Mouse (Mus musculus) forebrain, postnatal 0 days (tissue): ENCODE data around the gene Chmp5. TPM values are rescaled to one million over a fixed set of nuclear protein-coding genes. Genes with fewer than 3 reads are reported as not detected.

Experiments
- ATAC-seq: fragments of 200-750 bp; cut with Nextera tagmentation; 2 replicates; pipeline ENCODE4 v1.8.0; 2017; ENCODE audit warnings: mild to moderate bottlenecking, moderate library complexity
- DNase-seq: peaks from one replicate; pipeline ENCODE4 v3.0.0-alpha.2; 2015
- H3K27ac ChIP-seq: fragments of 300-500 bp; sonication (generic); 2 replicates; pipeline ENCODE4 v1.5.1; 2014; ENCODE audit warnings: low read depth, mild to moderate bottlenecking, antibody characterized with exemption, low read length, moderate library complexity, mixed read lengths
- H3K27me3 ChIP-seq: fragments of 300-500 bp; sonication (generic); 2 replicates; pipeline ENCODE4 v1.6.1; 2014; ENCODE audit warnings: mild to moderate bottlenecking, low read length, mixed read lengths; ENCODE audit not compliant: insufficient read depth
- H3K36me3 ChIP-seq: fragments of 300-500 bp; sonication (generic); 2 replicates; pipeline ENCODE4 v1.6.1; 2014; ENCODE audit warnings: mild to moderate bottlenecking, moderate library complexity; ENCODE audit not compliant: insufficient read depth
- H3K4me1 ChIP-seq: fragments of 300-500 bp; sonication (generic); 2 replicates; pipeline ENCODE4 v1.6.1; 2014; ENCODE audit warnings: antibody characterized with exemption; ENCODE audit not compliant: insufficient read depth
- H3K4me2 ChIP-seq: fragments of 300-500 bp; sonication (generic); 2 replicates; pipeline ENCODE4 v1.6.1; 2014; ENCODE audit warnings: low read depth, mild to moderate bottlenecking, moderate library complexity
- H3K4me3 ChIP-seq: fragments of 300-500 bp; sonication (generic); 2 replicates; pipeline ENCODE4 v1.5.1; 2014; ENCODE audit warnings: low read depth, low read length, mixed read lengths
- H3K9ac ChIP-seq: fragments of 300-500 bp; sonication (generic); 2 replicates; pipeline ENCODE4 v1.6.1; 2014; ENCODE audit warnings: mild to moderate bottlenecking
- H3K9me3 ChIP-seq: fragments of 300-500 bp; sonication (generic); 2 replicates; pipeline ENCODE4 v1.6.1; 2016; ENCODE audit warnings: low read length
- CTCF ChIP-seq: sonication (generic); IDR thresholded peaks from 2 replicates; pipeline ENCODE4 v1.5.1; 2016; ENCODE audit warnings: antibody characterized with exemption, control low read depth, low read depth
- WGBS: fragments of 180-500 bp; shearing (Covaris S2); extraction: QIAGEN DNeasy Blood & Tissue Kit; methylation state at CpG from one replicate; pipeline ENCODE4 v1.1.7; 2014; 5-methylcytosine and 5-hydroxymethylcytosine counted together
- polyA plus RNA-seq: library from polyadenylated mRNA; unstranded; fragments of >200 nt; fragmentation: Nextera tagmentation; extraction: Ambion mirVana; gene quantifications from 2 replicates; pipeline ENCODE4 v1.2.1, GENCODE M21; 2015
- total RNA-seq: library from RNA; depleted of rRNA; stranded (reverse); fragments of >200 nt; gene quantifications from 2 replicates; pipeline ENCODE4 v1.2.3, GENCODE M21; 2014

The Chmp5 gene
- total and polyA plus RNA-seq, 2 experiments from 2014 or later: 94.8 to 146 TPM

GRCm38 (mm10) chr4:40970592-40970841, 22.3 kb downstream of the Chmp5 start:
- Histone ChIP-seq H3K4me1 (peaks cover 10% of the 10 kb centered on the region; the same call in 1 of the 2 replicates), H3K4me3 (peak overlapping the region; percentile 95), H3K9ac (peak overlapping the region; percentile 89), H3K27ac (peak overlapping the region; percentile 95), H3K9me3 (no peaks in the 10 kb centered on the region), H3K27me3 (no peaks in the 10 kb centered on the region), H3K36me3 (peaks cover 24% of the 10 kb centered on the region), H3K4me2 (peak overlapping the region; percentile 66)
- DNase-seq (no peak), ATAC-seq (peak; percentile 27; the same call in 1 of the 2 replicates)
- 0% methylated on average over 15 of the region's 16 CpGs for WGBS
- no peak for TF ChIP-seq CTCF

DNA sequence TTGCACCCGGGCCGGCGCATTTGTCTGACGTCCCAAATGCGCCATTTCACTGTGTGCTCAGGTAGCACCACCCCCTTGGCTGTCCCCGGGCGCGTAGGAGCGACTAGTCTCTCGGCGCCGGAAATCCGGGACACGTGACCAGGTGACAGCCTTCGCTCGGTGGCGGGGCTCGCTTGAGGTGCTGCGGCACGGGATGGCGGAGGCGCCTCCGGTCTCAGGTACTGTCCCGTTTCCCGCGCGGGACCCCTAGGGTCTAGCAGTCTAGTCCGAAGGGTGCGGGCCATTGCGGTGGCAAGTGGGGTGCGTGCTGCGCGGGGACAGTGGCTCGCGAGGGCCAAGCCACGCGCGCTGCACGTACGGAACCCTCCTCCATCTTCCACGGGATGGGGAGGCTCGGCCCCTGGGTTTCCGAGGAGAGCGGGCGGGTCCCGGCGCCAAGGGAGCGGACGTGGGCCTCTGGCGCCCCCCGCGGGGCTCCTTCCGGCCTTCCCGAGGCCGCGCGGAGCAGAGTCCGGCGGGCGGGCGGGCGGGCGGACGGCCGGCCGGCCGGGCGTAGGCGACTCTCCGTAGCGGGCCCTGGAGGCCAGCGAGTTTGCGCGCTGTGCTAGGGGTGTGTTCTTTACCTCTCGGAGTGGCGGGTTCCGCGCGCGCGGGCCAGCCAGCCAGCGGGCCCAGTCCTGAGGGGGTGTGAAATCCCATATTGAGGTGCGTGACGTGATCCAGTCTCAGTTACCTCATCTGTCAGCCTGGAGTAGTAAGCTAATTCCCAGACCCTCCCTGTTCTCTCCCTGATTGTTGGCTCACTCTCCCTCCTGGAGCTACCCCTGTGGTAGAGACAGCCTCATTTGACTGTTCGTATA, 22.9 kb downstream of the Chmp5 start, which contains the start of gene Nfx1:
Gene Nfx1 (plus strand): TSS at position 65 of the 860 bp plus-strand sequence.
- TF ChIP-seq CTCF: no peak
- peak; percentile 98 for ATAC-seq
- Histone ChIP-seq H3K4me2 (peak within 1 kb of the TSS; percentile 66), H3K36me3 (peaks cover 20% of the 10 kb centered on the region), H3K4me3 (peak within 1 kb of the TSS; percentile 95), H3K4me1 (peaks cover 10% of the 10 kb centered on the region; the same call in 1 of the 2 replicates), H3K27ac (peak within 1 kb of the TSS; percentile 95), H3K9ac (peak within 1 kb of the TSS; percentile 89), H3K9me3 (no peaks in the 10 kb centered on the region), H3K27me3 (no peaks in the 10 kb centered on the region)
- WGBS: under 1% methylated on average over 70 of the region's 85 CpGs
- peak; percentile 98 for DNase-seq

GRCm38 (mm10) chr4:40971744-40972143, 23.5 kb downstream of the Chmp5 start:
- H3K27ac ChIP-seq: peak overlapping the region; percentile 95; the same call in 1 of the 2 replicates
- DNase-seq (peak; percentile 58), ATAC-seq (no peak)
- H3K27me3 ChIP-seq: no peaks in the 10 kb centered on the region
- 27% methylated on average over 13 of the region's 13 CpGs for WGBS
- H3K4me1 ChIP-seq: peaks cover 10% of the 10 kb centered on the region; the same call in 1 of the 2 replicates
- no peaks in the 10 kb centered on the region for H3K9me3 ChIP-seq
- H3K4me3 ChIP-seq: peak overlapping the region; percentile 95
- peak; percentile 76 for TF ChIP-seq CTCF
- H3K9ac ChIP-seq: peak overlapping the region; percentile 89
- H3K36me3 ChIP-seq: peaks cover 17% of the 10 kb centered on the region
- peak overlapping the region; percentile 66 for H3K4me2 ChIP-seq

GRCm38 (mm10) chr4:40974011-40974410, 25.8 kb downstream of the Chmp5 start:
- 94% methylated on average over 1 of the region's 1 CpGs for WGBS
- no peak for TF ChIP-seq CTCF
- no peaks in the 10 kb centered on the region for H3K9me3 ChIP-seq
- H3K27me3 ChIP-seq: no peaks in the 10 kb centered on the region
- DNase-seq (no peak), ATAC-seq (no peak)
- H3K36me3 ChIP-seq: peaks cover 21% of the 10 kb centered on the region
- no peak overlapping the region for H3K9ac ChIP-seq
- H3K4me3 ChIP-seq: no peak overlapping the region
- H3K27ac ChIP-seq: no peak overlapping the region
- no peak overlapping the region for H3K4me2 ChIP-seq
- peaks cover 10% of the 10 kb centered on the region; the same call in 1 of the 2 replicates for H3K4me1 ChIP-seq

DNA sequence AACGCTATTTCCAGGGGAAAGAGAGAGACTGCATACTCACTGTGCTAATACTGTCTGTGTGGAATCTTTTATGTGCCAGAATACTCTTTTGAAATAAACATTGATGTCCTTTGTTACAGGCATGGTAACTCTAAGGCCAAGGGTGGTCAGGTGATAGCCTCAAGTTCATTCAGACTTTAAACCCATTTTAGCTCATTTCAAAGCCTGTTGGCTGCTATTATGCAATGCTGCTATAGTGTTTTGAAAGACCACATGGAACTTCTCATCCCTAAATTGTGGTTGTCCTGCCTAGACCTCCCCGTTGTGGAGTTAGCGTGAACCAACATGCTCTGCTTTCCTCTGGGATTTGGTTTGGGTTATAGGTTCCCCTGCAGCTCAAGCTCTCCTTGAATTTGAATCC, 27.5 kb downstream of the Chmp5 start:
- H3K4me2 ChIP-seq: no peak overlapping the region
- ATAC-seq: no peak
- TF ChIP-seq CTCF: no peak
- H3K27ac ChIP-seq: no peak overlapping the region
- H3K4me3 ChIP-seq: no peak overlapping the region
- DNase-seq: no peak
- H3K27me3 ChIP-seq: no peaks in the 10 kb centered on the region
- peaks cover 4% of the 10 kb centered on the region; the same call in 1 of the 2 replicates for H3K4me1 ChIP-seq
- peaks cover 35% of the 10 kb centered on the region for H3K36me3 ChIP-seq
- WGBS: 92% methylated on average over 3 of the region's 3 CpGs
- no peak overlapping the region for H3K9ac ChIP-seq
- H3K9me3 ChIP-seq: no peaks in the 10 kb centered on the region

GRCm38 (mm10) chr4:40976651-40977050, 28.4 kb downstream of the Chmp5 start:
- Histone ChIP-seq H3K27me3 (no peaks in the 10 kb centered on the region), H3K4me2 (no peak overlapping the region), H3K4me3 (no peak overlapping the region), H3K27ac (no peak overlapping the region), H3K36me3 (peaks cover 39% of the 10 kb centered on the region), H3K9ac (no peak overlapping the region), H3K4me1 (peaks cover 4% of the 10 kb centered on the region; the same call in 1 of the 2 replicates), H3K9me3 (no peaks in the 10 kb centered on the region)
- no peak for TF ChIP-seq CTCF
- DNase-seq: no peak
- 92% methylated on average over 10 of the region's 10 CpGs for WGBS
- no peak for ATAC-seq

DNA sequence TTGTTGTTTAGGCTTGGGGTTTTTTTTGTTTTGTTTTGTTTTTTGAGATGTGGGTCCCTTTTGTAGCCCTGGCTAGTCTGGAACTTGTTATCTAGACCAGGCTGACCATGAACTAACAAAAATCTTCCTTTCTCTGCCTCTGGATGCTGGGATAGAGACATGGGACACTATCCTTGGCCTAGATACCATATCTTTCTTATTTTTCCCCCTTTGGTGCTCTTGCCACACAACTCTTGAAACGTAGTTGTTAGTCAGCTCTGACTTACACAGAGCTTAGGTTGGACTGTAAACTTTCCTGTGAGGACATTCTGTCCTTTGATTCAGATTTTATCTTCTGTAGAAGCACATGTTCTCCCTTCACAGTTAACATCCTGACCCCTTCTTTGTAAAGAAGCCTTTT, 31.2 kb downstream of the Chmp5 start:
- Histone ChIP-seq H3K27ac (no peak overlapping the region), H3K9ac (no peak overlapping the region), H3K4me1 (no peaks in the 10 kb centered on the region), H3K4me2 (no peak overlapping the region), H3K9me3 (no peaks in the 10 kb centered on the region), H3K27me3 (no peaks in the 10 kb centered on the region), H3K36me3 (peaks cover 49% of the 10 kb centered on the region), H3K4me3 (no peak overlapping the region)
- DNase-seq (no peak), ATAC-seq (no peak)
- 97% methylated on average over 1 of the region's 1 CpGs for WGBS
- no peak for TF ChIP-seq CTCF
